Mouse (Mus musculus): ENCODE measurements around the gene Osbpl3.

- no peak for TF ChIP-seq POLR2A (IDR thresholded peaks at IDR 0.05; ENCODE audit: low read depth, low read length)
- no peak for TF ChIP-seq CTCF (IDR thresholded peaks at IDR 0.05; ENCODE audit: borderline replicate concordance, insufficient read depth, low read length)
Measured at GRCm38 (mm10) chr6:50457551-50458348, 1.7 kb upstream of the Osbpl3 start.

Data from embryonic fibroblast, embryonic 13.5 days (primary cell).